Mouse (Mus musculus): Measurements from ENCODE around the gene Aifm3.

Aifm3 gene

GRCm38 (mm10) chr16:17489469-17490111 is at the start of gene Aifm3:
TSS of gene Aifm3 (plus strand) at chr16:17489611.
- in situ Hi-C loops (cut with MboI, MseI): no loop called here

- in situ Hi-C loops (cut with MboI, MseI): no loop called here
Measured at GRCm38 (mm10) chr16:17451541-17452372, 37.7 kb upstream of the Aifm3 start, which contains the start of gene Crkl. TSS of gene Crkl (plus strand) at chr16:17451987.

DNA sequence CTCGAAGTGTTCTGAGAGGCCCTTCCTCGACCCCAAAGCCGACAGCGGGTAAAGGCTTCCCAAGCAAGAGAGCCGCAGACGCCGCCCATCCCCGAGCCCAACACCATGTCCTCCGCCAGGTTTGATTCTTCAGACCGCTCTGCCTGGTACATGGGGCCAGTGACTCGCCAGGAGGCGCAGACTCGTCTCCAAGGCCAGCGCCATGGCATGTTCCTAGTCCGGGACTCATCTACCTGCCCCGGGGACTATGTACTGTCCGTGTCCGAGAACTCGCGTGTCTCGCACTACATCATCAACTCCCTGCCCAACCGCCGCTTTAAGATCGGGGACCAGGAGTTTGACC is 37.1 kb upstream of the Aifm3 start:
- in situ Hi-C loops (cut with MboI, MseI): no loop called here

DNA sequence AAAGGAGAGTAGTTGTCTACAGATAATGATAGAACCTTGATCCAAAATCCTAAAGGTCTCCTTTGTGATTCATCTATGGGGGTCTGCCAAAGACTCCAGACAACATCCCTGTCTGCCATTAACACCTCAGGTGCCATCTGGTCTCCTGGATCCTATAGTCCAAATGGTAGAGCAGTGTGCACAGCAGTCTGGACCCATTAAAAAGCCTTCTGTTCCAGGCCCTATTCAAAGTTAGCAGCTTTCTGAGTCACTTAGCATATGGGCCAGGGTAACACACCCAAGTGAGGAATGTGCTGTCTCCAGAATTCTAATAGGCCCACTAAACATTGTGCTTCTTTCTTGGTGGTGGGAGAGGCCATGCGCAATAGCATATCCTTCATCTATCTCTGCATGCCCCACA is 32.5 kb upstream of the Aifm3 start:
- in situ Hi-C loops (cut with MboI, MseI): loop anchor here (5.0 kb wide), 1 partner anchor 50 kb away; the partner anchor contains the start of genes Pi4ka and Snap29

GRCm38 (mm10) chr16:17460254-17460653 is 29.2 kb upstream of the Aifm3 start:
- in situ Hi-C loops (cut with MboI, MseI): no loop called here

DNA sequence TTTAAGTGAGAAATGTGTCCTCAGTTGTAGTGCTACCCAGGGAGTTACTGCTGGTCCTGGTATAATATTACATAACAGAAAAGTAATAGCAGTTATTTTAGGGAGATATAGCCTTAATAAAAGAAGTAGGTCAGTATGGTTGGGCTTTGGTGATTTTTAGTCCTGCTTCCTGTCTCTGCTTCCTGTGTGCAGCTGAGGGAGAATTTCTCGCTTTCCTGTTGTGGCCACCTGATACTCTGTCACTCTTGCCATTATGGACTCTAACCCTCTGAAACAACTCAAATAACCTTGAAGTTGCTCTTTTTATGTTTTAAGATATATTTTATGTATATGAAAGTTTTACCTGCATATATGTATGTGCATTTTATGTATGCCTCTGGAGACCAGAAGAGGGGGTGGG is 27.8 kb upstream of the Aifm3 start:
- in situ Hi-C loops (cut with MboI, MseI): no loop called here

DNA sequence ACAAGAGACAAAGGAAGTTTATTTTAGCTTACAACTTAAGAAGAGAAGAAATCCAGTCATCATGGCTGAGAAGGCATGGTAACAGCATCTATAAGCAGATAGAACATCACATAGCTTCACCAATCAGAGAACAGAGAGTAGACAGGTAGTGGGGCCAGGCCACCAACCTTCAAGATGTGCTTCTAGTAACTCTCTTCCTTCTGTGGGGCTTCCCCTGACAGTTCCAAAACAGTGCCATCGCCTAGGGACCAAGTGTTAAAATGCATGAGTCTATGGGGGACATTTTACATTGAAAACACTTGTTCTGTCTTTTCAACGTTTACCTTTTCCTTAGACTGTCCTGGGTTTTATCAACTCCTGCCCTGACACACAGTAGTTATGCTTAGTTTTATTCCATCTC is 26.2 kb upstream of the Aifm3 start:
- in situ Hi-C loops (cut with MboI, MseI): no loop called here

- in situ Hi-C loops (cut with MboI, MseI): no loop called here
Measured at GRCm38 (mm10) chr16:17466875-17467663, 22.3 kb upstream of the Aifm3 start.

DNA sequence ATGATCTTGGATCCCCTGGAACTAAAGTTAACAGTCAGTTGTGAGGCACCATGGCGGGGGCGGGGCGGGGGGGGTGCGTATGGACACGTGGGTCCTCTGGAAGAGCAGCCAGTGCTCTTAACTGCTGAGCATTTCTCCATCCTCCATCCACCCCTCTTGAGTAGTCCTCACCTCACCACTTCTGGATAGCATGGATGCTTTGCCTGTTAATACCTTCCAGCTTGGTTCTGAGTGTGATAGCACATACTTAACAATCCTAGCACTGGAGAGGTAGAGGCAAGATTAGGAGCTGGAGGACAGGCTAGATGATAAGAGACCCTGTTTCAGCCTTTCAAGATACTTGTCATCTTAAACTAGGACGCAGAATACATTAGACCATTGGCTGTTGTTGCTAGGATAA is 16.9 kb upstream of the Aifm3 start:
- in situ Hi-C loops (cut with MboI, MseI): no loop called here

GRCm38 (mm10) chr16:17474091-17474490 is 15.3 kb upstream of the Aifm3 start:
- in situ Hi-C loops (cut with MboI, MseI): no loop called here

DNA sequence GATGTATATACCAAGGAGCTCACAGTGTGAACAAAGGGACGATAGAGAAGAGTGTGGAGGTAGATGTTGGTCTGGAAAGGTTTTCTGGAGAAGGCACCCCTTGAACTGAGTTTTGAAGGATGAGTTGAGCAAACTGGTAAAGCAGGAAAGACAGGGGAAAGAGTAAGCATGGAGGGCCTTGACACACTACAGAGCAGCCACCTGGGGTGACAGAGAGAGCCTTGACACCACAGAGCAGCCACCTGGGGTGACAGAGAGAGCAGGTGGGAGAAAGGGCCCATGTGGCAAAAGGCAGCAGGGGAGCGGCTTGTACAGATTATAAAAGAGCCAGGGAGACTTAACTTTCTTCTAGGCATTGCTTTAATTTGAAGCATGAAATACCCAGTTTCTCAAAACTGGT is 14.7 kb upstream of the Aifm3 start:
- in situ Hi-C loops (cut with MboI, MseI): no loop called here

DNA sequence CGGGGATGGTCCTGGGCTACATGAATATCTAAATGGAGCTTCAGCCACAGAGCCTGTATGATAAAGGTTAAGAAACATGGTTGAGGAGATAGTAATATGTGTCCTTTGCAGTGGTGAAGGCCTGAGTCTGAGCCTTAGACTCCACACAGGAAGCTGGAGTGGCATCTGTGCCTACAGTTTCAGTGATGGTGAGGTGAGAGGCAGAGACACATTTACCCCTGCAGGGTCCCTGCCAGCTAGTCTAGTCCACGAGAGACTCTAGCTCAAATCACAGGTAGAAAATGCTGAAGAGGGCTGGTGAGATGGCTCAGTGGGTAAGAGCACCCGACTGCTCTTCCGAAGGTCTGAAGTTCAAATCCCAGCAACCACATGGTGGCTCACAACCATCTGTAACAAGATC is 14.1 kb upstream of the Aifm3 start:
- in situ Hi-C loops (cut with MboI, MseI): no loop called here

DNA sequence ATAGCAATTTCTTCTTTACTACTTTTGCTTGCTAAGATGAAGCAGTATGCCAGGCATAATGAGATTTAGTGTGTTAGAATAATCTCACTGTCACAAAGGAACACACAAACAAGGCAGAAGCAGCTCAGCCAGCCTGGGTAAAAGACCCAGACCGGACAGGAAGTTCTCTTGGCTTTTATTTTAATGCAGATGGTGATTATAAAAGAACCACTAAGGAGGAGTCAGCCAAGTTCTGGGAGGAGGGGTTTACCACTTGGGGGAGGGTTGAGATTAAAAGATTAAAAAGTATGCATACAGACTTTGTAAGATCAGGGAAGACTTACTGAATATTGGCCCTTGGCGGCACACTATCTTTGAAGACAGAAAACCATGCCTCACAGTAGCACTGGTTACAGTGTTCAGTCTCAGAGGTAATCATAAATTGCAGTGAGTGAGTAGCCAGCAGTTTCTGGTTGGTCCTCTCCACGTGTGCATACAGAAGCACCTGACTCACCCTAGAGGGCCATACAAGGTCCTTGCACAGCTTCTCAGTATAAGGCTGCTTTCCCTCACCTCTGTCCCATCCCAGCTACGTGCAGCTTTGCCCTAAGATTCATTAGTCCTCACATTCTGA is 11.0 kb upstream of the Aifm3 start:
- in situ Hi-C loops (cut with MboI, MseI): no loop called here

GRCm38 (mm10) chr16:17481465-17481864 is 7.9 kb upstream of the Aifm3 start:
- in situ Hi-C loops (cut with MboI, MseI): no loop called here

DNA sequence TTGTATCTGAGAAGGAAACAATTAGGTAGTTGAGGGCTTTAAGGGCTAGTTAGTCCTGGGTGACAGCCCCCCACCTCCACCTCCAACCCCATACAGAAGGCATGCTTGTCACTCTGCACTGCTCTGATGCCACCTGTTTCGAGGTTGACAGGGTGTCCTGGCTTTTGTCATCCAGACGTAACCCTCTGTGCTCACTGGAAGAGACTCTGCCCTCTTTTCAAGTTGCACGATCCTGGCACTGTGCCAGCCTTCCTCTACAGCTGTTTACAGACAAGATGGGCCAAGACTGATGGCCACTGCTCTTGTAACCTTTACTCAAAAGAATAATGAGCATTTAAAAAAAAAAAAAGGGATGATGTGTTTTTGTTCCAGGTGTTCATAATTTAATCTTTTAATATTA is 2.9 kb upstream of the Aifm3 start:
- in situ Hi-C loops (cut with MboI, MseI): no loop called here

DNA sequence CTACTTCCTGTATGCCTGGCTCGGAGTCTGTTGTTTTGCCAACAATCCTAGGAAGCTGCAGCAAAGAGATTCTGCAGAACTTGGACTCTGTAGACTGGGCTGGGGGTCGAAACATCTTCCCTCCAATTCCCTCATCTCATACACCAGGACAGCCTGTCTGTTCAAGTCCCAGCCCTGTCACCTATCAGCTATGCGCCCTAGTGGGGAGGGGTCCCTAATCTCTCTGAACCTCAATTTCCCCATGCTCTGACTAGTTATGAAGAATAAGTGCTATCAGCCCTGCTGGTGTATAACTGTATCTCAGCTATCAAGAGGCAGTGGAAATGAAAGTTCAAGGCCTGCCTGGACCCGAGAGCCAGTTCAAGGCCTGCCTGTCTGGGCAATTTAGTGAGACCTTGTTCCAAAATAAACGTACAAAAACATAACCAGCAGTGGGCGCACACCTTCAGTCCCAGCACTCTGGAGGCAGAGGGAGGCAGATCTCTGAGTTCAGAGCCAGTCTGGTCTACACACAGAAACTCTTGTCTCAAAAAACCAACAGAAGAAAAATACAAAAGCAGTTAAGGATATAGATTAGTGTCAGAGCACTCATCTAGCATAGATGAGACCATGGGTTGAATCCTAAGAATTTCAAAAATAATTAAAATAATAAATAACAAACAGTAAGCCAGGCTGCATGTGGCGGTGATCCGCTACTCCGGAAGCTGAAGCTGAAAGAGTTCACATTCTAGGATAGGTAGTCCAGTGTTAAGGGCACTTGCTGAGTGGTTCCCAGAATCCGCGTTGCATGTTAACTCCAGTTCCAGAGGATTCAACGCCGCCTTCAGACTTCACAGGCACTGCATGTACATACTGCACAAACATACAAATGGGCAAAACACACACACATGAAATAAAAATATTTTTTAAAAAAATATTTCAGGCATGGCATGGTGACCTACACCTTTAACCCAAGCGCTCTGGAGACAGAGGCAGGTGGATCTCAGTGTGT is 638 bp upstream of the Aifm3 start:
- in situ Hi-C loops (cut with MboI, MseI): no loop called here

DNA sequence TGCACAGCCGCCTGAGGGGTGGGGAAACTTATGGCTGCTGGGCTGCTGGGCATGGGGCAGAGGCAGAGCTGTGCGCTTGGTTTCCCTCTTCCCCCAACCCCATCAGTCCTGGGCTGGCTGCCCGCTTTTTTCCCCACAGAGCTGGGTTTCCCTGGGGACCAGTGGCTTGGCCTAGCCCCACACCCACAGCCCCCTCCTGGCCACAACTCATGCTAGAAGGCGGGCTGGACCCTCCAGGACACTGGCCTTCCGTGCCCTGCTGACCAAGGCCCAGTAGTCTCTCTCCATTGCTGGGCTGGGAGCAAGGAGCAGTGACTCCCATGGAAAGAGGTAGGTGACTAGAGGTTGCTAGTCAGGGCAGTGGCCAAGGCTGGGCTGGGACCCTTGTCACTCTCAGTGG is 1.7 kb downstream of the Aifm3 start:
- in situ Hi-C loops (cut with MboI, MseI): no loop called here

DNA sequence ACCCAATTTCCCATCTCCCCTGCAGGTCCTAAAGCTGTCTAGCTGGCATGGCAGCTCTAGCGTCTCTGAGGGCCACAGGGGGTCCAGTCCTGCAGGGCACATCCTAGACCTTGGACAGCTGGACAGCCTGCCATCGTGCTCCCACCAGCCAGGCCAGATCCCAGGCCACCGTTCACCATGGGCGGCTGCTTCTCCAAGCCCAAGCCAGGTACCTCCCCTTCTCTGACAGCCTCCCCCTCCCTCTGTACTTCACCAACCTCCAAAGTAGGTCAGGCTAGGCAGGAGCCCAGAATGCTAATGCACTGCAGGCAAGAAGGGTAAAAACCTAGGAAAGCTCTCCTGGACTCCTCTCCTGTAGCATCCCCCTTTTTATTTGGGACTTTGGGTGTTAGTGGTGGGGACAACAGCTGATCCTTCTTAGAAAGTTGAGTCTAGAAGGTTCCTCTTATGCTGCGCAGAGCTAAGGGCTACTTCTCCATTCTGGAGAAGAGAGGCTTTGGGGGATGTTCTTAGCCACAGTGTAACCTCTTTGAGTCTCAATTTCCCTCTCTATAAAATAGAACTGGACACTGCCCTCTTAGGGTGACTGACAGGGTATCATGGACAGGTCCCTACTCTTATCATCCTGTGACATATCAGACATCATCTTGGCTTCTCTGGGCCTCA is 2.6 kb downstream of the Aifm3 start:
- in situ Hi-C loops (cut with MboI, MseI): no loop called here

DNA sequence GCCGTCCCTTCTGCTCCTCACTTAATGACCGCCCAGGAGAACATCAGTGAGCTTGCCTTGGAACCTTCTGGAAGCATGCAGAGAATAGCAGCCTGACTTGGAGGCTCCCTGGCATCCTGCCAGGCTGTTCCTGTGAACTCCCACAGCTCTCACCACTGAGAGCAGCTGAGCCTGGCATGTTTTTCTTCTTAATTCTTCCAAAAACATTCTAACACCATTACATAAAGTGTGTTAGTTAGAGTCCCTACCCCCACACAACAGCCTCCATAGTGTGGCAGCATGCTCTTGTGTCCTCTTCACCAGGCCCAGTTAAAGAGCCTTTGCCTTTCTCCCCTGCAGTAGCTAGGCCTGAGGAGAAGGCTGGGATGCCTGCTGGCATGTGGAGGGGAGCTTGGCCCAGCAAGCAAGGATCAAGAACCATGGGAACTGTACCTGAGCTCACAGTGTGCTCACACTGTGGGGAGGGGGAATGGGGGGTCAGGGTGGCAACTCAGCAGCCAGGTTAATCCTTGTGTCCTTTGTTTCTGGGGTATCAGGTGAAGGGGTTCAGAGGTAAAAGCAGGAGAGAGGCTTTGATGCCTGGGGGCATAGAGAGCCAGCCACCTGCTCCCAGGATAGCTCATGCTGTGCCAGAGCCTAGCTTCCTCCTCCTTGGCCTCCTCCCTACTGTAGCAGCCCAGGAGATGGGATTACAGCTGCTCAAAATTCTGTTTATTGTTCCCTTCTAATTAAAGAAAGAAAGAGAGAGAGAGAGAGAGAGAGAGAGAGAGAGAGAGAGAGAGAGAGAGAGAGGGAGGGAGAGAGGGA is 7.3 kb downstream of the Aifm3 start:
- in situ Hi-C loops (cut with MboI, MseI): no loop called here

All from regulatory T cell (primary cell).